Mouse (Mus musculus) layer of hippocampus, adult 18-20 months (tissue): ENCODE measurements around the gene B4galnt3. TPM values are rescaled to one million over a fixed set of nuclear protein-coding genes. Genes with fewer than 3 reads are reported as not detected.

ENCODE experiments used
- total RNA-seq, 2 experiments: library from RNA; stranded (reverse); gene quantifications; 2 replicates each; pipeline ENCODE4 v1.2.3; 2021

B4galnt3 gene
- total RNA-seq, 2 experiments from 2014 or later, result 0.51 to 0.62 TPM

Other genes with a start within 250 kb of the B4galnt3 start
- 1 to 10 TPM in 1 of 2 experiments, under 1 TPM in 1; 0.67 to 1.3 TPM for gene Ninj2, start 201.2 kb downstream of the B4galnt3 start, total RNA-seq
- not detected for gene D330020A13Rik, start 195 bp downstream of the B4galnt3 start, total RNA-seq
- 10 to 100 TPM; 42.9 to 45.2 TPM for gene Kdm5a, start 69.6 kb upstream of the B4galnt3 start, total RNA-seq
- gene Ccdc77, start 69.8 kb upstream of the B4galnt3 start, total RNA-seq, result 1 to 10 TPM; 5.0 to 5.4 TPM
- gene Il17ra, start 168.7 kb upstream of the B4galnt3 start, total RNA-seq, result 1 to 10 TPM; 8.7 to 8.8 TPM
- gene Tmem121b, start 199.2 kb upstream of the B4galnt3 start, total RNA-seq, result 10 to 100 TPM; 37.4 to 40.7 TPM
- gene Hdhd5, start 236.8 kb upstream of the B4galnt3 start, total RNA-seq, result 10 to 100 TPM; 27.7 to 30.5 TPM